Mouse (Mus musculus): ENCODE measurements around the gene Mrpl44. TPM values are rescaled to one million over a fixed set of nuclear protein-coding genes. Genes with fewer than 3 reads are reported as not detected.

Gene Mrpl44
- polyA plus RNA-seq, 1 experiment from 2014 or later = 47.1 TPM

DNA sequence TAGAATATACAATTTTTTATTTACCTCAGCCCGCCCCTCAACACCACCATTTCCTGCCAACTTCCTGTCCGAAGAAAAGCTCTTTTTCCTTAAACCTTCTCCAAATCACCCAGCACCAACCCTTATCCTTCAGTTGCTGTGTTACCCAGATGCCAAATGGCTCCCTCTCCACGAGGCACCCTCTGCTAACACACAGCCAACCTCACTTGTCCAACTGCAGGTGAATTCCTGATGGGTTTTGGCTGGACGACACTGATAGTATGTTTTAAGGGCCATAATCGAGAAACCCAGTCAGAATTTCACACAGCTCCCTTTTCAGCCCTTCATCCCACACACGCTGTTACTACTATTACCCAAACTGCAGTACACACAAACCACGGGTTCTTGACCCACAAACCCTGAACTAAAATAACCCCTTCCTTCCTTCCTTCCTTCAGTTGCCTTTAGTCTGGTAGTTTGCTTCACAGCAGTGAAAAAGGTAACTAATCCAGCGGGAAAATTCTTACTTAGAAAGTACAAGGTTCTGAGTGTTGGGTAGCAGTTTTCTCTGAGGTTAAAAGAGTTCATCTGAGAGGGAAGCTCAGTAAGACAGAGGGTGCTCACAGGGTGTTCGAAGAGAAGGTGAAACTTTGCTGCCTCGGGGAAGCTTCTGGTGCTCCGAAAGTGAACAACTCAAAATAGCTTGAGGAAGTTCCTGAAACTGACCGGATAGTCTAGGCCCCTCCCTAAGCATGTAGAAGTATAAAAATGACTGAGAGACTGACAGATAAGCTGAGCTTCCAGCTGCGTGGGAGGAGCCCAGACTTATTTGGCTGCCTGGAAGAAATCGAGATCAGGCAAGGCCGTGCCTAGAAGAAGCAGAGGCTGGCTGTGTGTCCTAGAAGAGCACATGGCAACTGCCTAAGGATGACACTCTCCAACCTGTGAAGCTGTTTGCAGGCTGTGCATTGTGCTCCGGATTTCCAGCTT lies 13.3 kb upstream of the Mrpl44 start:
- no peak overlapping the region for H3K9ac ChIP-seq
- no peaks in the 10 kb centered on the region for H3K27me3 ChIP-seq (replicated peaks)
- H3K4me1 ChIP-seq (replicated peaks) = peaks cover 25% of the 10 kb centered on the region
- H3K9me3 ChIP-seq (replicated peaks) = no peaks in the 10 kb centered on the region
- no peak overlapping the region for H3K27ac ChIP-seq (ENCODE audit: poor library complexity, severe bottlenecking)
- no peak for ATAC-seq (ENCODE audit: insufficient number of reproducible peaks, low FRiP score)
- H3K4me3 ChIP-seq = no peak overlapping the region
- H3K4me2 ChIP-seq = peak overlapping the region; percentile 94
- no peaks in the 10 kb centered on the region for H3K36me3 ChIP-seq
- WGBS = 42% methylated on average over 16 of the region's 16 CpGs

DNA sequence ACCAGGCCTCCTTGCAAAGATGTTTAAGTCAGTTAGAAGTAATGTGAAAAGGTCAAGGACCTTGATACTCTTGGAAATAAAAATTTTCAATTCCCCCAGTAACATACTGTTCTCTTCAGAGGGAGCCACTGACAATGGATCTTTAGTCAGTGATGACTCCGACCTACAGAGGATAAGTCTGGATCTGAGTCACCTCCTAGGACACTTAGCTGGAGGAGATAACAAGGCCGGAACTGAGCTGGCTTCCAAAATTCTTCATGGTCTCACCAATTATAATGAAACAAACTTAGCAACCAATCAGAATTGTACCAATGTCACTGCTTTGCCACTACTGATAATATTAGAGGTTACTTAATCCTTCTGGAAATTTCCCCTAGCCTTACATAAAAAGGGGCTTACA lies 11.8 kb upstream of the Mrpl44 start:
- Histone ChIP-seq H3K4me1 (replicated peaks) (peaks cover 25% of the 10 kb centered on the region), H3K27me3 (replicated peaks) (no peaks in the 10 kb centered on the region), H3K4me2 (no peak overlapping the region), H3K9ac (no peak overlapping the region), H3K4me3 (no peak overlapping the region), H3K36me3 (no peaks in the 10 kb centered on the region), H3K9me3 (replicated peaks) (no peaks in the 10 kb centered on the region), H3K27ac (ENCODE audit: poor library complexity, severe bottlenecking) (no peak overlapping the region)
- ATAC-seq (ENCODE audit: insufficient number of reproducible peaks, low FRiP score) = no peak
- WGBS = 53% methylated on average over 2 of the region's 2 CpGs

DNA sequence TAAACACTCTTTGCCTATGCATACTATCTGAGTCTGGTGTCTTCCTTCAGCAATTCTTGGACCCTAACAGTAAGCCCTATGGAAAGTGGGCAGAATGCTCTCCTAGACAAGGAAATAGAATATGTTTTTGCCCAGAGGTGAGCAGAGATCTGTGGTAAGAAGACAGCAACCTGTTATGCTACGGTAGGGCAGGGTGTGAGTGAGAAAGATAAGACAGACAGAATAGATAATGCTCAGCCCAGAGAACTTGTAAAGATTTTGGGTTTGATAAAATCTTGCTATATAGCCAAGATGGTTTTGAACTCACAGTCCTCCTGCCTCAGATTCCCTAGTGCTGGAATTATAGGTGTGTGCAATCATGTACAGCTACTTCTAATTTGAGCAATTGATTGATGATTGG lies 11.3 kb upstream of the Mrpl44 start:
- no peak for ATAC-seq (ENCODE audit: insufficient number of reproducible peaks, low FRiP score)
- H3K9me3 ChIP-seq (replicated peaks) = no peaks in the 10 kb centered on the region
- no peak overlapping the region for H3K9ac ChIP-seq
- no peaks in the 10 kb centered on the region for H3K27me3 ChIP-seq (replicated peaks)
- no peaks in the 10 kb centered on the region for H3K36me3 ChIP-seq
- H3K4me1 ChIP-seq (replicated peaks) = peaks cover 25% of the 10 kb centered on the region
- H3K4me3 ChIP-seq = no peak overlapping the region
- H3K4me2 ChIP-seq = no peak overlapping the region
- 57% methylated on average over 1 of the region's 1 CpGs for WGBS
- no peak overlapping the region for H3K27ac ChIP-seq (ENCODE audit: poor library complexity, severe bottlenecking)

DNA sequence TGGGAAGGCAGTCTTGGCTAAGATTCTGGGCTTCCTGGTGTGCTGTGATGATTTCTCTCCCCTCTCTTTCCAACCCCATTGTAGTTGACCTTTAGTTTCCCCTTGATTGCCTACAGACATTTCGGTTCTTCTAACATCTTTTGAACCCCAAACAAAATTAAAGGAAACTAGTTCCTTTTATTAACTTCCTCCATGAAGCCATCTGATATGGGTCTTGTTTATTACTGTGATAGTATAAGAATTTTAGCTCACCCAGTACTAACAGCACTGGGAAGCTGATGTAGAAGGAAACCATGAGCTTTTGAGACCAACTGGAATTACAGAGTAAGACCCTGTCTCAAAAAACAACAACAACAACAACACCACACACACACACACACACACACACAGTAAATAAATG lies 7.6 kb upstream of the Mrpl44 start:
- Histone ChIP-seq H3K27ac (ENCODE audit: poor library complexity, severe bottlenecking) (no peak overlapping the region), H3K4me3 (no peak overlapping the region), H3K4me1 (replicated peaks) (no peaks in the 10 kb centered on the region), H3K27me3 (replicated peaks) (no peaks in the 10 kb centered on the region), H3K9me3 (replicated peaks) (no peaks in the 10 kb centered on the region), H3K4me2 (no peak overlapping the region), H3K9ac (no peak overlapping the region), H3K36me3 (no peaks in the 10 kb centered on the region)
- no peak for ATAC-seq (ENCODE audit: insufficient number of reproducible peaks, low FRiP score)
- 65% methylated on average over 1 of the region's 1 CpGs for WGBS

DNA sequence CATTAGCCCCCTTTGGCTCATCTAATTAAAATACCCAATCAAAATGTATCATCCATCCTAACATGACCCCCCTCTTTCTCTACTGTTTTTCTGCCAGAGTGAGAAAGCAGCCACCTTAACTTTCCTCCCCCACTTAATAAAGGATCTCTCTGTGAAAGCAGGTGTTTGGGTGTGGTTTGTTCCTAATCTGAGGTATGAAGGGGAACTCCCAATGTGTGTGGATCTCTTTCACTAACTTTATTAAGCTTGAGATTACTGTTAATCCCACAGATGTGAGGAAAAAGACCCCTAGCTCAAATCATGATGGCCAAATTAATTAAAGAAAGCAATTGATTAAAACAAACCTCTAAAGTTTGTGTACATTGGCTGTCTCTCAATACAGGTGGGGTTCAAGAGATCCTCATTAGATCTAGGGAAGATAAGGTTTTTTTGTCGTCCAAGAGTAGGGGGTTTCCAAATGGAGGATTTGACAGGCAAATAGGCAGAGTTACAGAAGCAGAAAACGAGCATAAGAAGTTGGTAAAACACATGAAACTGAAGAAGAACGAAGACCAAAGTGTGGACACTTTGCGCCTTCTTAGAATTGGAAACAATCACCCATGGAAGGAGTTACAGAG lies 1.5 kb upstream of the Mrpl44 start:
- Histone ChIP-seq H3K4me1 (replicated peaks) (peaks cover 6% of the 10 kb centered on the region; the same call in 1 of the 2 replicates), H3K27me3 (replicated peaks) (no peaks in the 10 kb centered on the region), H3K36me3 (peaks cover 15% of the 10 kb centered on the region), H3K4me2 (no peak overlapping the region), H3K4me3 (no peak overlapping the region), H3K27ac (ENCODE audit: poor library complexity, severe bottlenecking) (no peak overlapping the region), H3K9me3 (replicated peaks) (no peaks in the 10 kb centered on the region), H3K9ac (no peak overlapping the region)
- 78% methylated on average over 4 of the region's 4 CpGs for WGBS
- ATAC-seq (ENCODE audit: insufficient number of reproducible peaks, low FRiP score) = no peak

DNA sequence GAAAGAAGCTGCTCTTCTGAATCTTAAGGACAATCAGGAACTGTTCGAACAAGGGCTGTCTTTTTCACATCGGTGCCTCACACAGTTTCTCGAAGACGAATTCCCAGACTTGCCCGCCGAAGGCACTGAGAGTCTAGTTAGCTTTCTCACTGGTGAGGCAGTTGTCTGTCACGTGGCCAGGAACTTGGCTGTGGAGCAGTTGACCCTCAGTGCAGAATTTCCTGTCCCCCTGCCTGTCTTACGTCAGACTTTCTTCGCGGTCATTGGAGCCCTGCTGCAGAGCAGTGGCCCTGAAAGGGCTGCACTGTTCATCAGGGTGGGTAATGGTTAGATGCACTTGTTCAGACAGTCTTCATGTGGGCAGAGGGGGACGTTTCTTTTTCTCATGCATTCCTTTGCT lies 2.2 kb downstream of the Mrpl44 start:
- no peak overlapping the region for H3K9ac ChIP-seq
- no peak overlapping the region for H3K27ac ChIP-seq (ENCODE audit: poor library complexity, severe bottlenecking)
- no peak for ATAC-seq (ENCODE audit: insufficient number of reproducible peaks, low FRiP score)
- WGBS = 80% methylated on average over 11 of the region's 11 CpGs
- H3K9me3 ChIP-seq (replicated peaks) = no peaks in the 10 kb centered on the region
- H3K27me3 ChIP-seq (replicated peaks) = no peaks in the 10 kb centered on the region
- H3K4me1 ChIP-seq (replicated peaks) = peaks cover 6% of the 10 kb centered on the region; the same call in 1 of the 2 replicates
- H3K4me3 ChIP-seq = no peak overlapping the region
- no peak overlapping the region for H3K4me2 ChIP-seq
- peaks cover 48% of the 10 kb centered on the region for H3K36me3 ChIP-seq

DNA sequence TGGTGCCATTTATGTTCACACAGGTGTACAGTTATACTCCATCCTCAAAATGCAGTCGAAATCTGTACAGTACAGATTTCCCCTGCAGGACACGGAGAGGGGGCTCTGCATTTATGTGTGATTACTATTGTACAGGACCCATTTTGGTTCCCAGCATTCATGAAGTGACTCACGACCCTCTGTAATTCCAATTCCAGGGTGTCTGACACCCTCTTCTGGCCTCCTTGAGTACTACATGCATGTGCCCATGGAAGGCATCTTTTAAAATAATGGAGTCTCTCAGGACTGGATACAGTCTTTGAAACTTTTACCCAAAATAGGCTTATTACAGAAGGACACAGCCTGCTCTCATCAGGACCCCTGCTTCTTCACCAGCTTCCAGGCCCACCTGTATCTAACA lies 6.6 kb downstream of the Mrpl44 start:
- Histone ChIP-seq H3K9me3 (replicated peaks) (no peaks in the 10 kb centered on the region), H3K9ac (no peak overlapping the region), H3K27me3 (replicated peaks) (no peaks in the 10 kb centered on the region), H3K27ac (ENCODE audit: poor library complexity, severe bottlenecking) (no peak overlapping the region), H3K4me2 (no peak overlapping the region), H3K36me3 (peaks cover 48% of the 10 kb centered on the region), H3K4me3 (no peak overlapping the region), H3K4me1 (replicated peaks) (peaks cover 3% of the 10 kb centered on the region; the same call in 1 of the 2 replicates)
- WGBS = 82% methylated on average over 3 of the region's 3 CpGs
- no peak for ATAC-seq (ENCODE audit: insufficient number of reproducible peaks, low FRiP score)

DNA sequence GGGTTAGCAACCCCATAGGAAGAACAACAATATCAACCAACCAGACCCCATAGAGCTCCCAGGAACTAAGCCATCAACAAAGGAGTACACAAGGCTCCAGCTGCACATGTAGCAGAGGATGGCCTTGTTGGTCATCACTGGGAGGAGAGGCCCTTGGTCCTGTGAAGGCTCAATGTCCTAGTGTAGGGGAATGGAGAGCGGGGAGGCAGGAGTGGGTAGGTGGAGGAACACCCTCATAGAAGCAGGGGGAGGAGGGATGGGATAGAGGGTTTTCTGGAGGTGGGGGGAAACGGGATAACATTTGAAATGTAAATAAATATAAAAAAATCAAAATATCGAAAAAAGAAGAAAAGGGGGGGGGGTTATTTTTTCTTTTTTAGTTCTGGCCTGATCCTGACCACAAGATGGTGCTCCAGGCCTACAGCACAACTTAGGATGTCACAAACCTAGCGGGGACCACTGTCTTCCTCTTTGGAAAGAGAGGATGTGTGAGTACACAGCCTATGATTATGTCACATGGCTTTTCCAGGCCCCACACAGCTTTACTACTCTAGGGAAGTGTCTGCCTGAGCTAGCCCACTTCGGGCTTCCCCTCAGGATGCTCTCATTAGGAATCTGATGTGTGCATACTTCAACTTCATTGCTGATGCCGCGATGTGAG lies 10.6 kb downstream of the Mrpl44 start:
- Histone ChIP-seq H3K4me1 (replicated peaks) (no peaks in the 10 kb centered on the region), H3K4me2 (no peak overlapping the region), H3K9me3 (replicated peaks) (no peaks in the 10 kb centered on the region), H3K9ac (no peak overlapping the region), H3K4me3 (no peak overlapping the region), H3K27ac (ENCODE audit: poor library complexity, severe bottlenecking) (no peak overlapping the region), H3K36me3 (peaks cover 13% of the 10 kb centered on the region), H3K27me3 (replicated peaks) (no peaks in the 10 kb centered on the region)
- 53% methylated on average over 7 of the region's 7 CpGs for WGBS
- no peak for ATAC-seq (ENCODE audit: insufficient number of reproducible peaks, low FRiP score)

DNA sequence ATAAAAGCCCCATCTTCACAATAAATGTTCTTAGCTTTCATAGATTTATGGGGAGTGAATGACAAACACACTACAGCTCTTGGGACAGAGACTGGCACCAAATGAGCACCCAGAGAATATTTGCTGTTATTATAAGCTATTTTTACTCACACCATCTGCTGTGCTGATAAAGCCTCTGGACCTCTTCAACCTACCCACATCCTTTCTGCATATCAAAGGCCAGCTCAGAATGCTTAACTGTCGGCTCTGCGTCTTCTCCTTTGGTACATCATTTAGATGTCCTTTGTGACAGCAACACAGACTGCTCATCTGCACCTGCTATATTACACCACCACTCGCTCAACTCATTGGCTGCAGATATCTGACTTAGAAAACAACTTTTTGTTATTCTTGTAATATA lies 21.3 kb downstream of the Mrpl44 start:
- no peak for ATAC-seq (ENCODE audit: insufficient number of reproducible peaks, low FRiP score)
- 50% methylated on average over 3 of the region's 3 CpGs for WGBS
- no peak overlapping the region for H3K27ac ChIP-seq (ENCODE audit: poor library complexity, severe bottlenecking)

DNA sequence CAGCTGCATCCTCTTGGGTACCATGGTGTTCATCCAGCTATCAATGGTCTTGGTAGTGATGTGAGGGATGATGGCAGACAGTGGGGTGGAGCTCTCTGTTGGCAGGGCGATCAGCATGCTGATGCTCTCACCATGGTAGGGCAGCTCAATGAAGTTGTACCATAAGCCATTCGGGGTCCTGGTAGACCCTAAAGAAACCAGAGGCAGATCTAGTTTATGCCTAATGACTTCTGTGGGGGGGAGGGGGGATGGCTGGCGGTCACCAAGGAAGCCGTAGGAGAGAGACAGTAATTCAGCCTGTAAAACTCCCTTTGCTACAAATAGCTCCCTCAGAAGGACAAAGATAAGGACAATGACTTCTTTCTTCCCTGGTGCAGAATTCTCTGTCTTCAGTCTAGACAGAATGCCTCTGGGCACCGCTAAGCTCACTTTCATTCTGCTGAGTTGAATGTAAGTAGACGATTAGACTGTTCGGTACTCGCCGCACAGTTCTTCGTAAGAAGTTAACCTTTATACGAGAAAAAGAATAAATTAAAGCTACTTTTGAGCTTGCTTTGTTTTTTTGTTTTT lies 27.1 kb downstream of the Mrpl44 start:
- H3K27me3 ChIP-seq (replicated peaks) = no peaks in the 10 kb centered on the region
- WGBS = 59% methylated on average over 11 of the region's 11 CpGs
- no peaks in the 10 kb centered on the region for H3K9me3 ChIP-seq (replicated peaks)
- H3K27ac ChIP-seq (ENCODE audit: poor library complexity, severe bottlenecking) = no peak overlapping the region
- no peak for ATAC-seq (ENCODE audit: insufficient number of reproducible peaks, low FRiP score)
- peaks cover 17% of the 10 kb centered on the region for H3K36me3 ChIP-seq
- H3K4me3 ChIP-seq = no peak overlapping the region
- no peak overlapping the region for H3K9ac ChIP-seq
- H3K4me2 ChIP-seq = no peak overlapping the region
- peaks cover 13% of the 10 kb centered on the region for H3K4me1 ChIP-seq (replicated peaks)

More for the DNA sequence above, 21.3 kb downstream of the Mrpl44 start:
- 0 out of 2 replicates have a peak, but pooled peaks cover 3% of the 10 kb centered on the region for H3K4me1 ChIP-seq (replicated peaks)
- no peak overlapping the region for H3K4me3 ChIP-seq
- H3K27me3 ChIP-seq (replicated peaks) = no peaks in the 10 kb centered on the region
- H3K9ac ChIP-seq = no peak overlapping the region
- H3K4me2 ChIP-seq = no peak overlapping the region
- H3K9me3 ChIP-seq (replicated peaks) = no peaks in the 10 kb centered on the region
- peaks cover 25% of the 10 kb centered on the region for H3K36me3 ChIP-seq

DNA sequence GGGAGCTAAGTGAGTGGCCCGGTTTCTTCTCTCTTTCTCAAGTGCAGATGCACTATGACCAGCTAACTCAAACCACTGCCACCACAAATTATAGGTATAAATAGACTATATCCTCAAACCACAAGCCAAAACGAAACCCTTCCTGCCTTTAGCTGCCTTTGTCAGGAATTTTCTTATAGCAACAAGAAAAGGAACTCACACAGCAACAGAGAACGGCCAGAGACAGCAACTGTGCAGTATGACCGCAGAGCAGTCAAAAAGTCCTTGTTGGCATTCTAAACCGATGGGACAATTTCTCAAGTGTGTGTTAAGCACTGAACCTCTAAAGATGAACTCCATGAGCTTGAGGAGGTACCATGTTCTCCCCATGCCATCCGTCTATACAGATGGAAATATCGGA lies 27.8 kb downstream of the Mrpl44 start:
- ATAC-seq (ENCODE audit: insufficient number of reproducible peaks, low FRiP score) = no peak
- H3K27me3 ChIP-seq (replicated peaks) = no peaks in the 10 kb centered on the region
- no peak overlapping the region for H3K9ac ChIP-seq
- H3K9me3 ChIP-seq (replicated peaks) = no peaks in the 10 kb centered on the region
- no peak overlapping the region for H3K4me2 ChIP-seq
- peaks cover 17% of the 10 kb centered on the region for H3K36me3 ChIP-seq
- 82% methylated on average over 7 of the region's 7 CpGs for WGBS
- H3K27ac ChIP-seq (ENCODE audit: poor library complexity, severe bottlenecking) = no peak overlapping the region
- H3K4me3 ChIP-seq = no peak overlapping the region
- H3K4me1 ChIP-seq (replicated peaks) = peaks cover 13% of the 10 kb centered on the region

All from heart, embryonic 12.5 days (tissue).